Mouse (Mus musculus): ENCODE results near the gene Prrt3.

DNA sequence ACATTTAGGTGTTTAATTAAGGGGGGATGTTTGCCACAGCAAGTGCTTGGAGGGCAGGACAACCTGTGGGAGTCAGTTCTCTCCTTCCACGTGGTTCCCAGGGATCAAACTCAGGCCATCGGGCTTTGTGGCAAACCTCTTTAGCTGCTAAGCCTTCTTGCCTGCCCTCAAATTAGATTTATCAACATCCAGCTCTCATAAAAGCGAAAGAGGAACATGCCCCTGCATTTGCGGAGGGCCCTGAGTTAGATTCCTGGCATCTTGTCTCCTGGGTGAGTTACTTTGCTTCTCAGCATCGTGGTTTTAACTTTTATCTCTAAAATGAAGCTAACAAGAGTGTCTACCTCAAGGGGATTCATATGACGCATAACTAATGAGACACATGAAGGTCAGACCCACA, 2.4 kb downstream of the Prrt3 start:
- TF ChIP-seq CTCF (IDR thresholded peaks at IDR 0.05; ENCODE audit: extremely low read depth, insufficient read depth, low read length), result no peak
- no peak for TF ChIP-seq POLR2A (IDR thresholded peaks at IDR 0.05; ENCODE audit: extremely low read depth, insufficient read depth, low read length)
